Mouse (Mus musculus): ENCODE measurements at regions not wholly inside any gene's neighbourhood (a gene's known extent, or its start where the extent isn't known, plus 50 kb on each side); places are given as distances from the start of the nearest gene placed in this dataset.

- DNase-seq (ENCODE audit: low spot score in 2 of 2): peak in 1 of 2 experiments; percentile 23
These were observed 86.3 kb downstream of the D16Ertd472e start for GRCm38 (mm10) chr16:78490245-78490644.

DNA sequence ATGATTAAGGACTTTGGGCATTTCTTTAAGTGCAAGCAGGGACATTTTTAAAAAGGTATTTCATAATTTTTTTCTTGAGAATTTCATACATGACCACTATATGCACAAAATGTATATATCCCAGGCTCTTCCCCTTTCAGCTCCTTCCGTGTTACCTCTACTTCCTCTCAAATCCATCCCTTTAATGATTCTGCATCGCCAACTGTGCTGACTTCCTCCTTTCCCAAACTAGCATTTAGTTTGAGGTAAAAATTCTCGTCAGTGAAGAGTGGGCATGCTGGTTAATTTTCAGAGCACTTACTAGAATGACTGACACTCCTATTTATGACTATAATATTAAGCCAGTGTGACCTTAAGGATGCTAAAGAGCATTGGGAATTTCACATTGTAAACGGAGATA is 86.9 kb downstream of the D16Ertd472e start:
- DNase-seq (ENCODE audit: low spot score in 2 of 2): no peak

GRCm38 (mm10) chr16:78486531-78486930 is 90.0 kb downstream of the D16Ertd472e start:
- no peak for DNase-seq (ENCODE audit: low spot score in 2 of 2)

DNA sequence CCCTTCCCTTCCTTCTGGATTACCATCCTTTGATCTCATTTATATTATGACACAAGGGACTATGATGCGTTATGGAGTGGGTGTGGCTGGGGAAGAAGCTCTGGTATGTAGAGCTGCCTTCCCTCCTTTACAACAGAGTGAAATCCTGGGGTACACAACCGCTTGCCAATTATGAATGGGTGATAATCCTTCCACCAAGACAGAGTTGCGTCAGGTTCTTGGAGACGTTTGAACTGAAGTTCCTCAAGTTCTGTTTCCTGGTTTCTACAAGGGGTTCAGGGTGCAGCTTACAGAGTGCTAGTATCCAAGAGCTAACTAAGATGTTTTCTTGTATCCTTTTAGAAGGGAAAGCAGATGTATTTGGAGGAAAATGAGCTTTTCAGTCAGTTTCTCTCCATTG is 92.2 kb downstream of the D16Ertd472e start:
- no peak for DNase-seq (ENCODE audit: low spot score in 2 of 2)

DNA sequence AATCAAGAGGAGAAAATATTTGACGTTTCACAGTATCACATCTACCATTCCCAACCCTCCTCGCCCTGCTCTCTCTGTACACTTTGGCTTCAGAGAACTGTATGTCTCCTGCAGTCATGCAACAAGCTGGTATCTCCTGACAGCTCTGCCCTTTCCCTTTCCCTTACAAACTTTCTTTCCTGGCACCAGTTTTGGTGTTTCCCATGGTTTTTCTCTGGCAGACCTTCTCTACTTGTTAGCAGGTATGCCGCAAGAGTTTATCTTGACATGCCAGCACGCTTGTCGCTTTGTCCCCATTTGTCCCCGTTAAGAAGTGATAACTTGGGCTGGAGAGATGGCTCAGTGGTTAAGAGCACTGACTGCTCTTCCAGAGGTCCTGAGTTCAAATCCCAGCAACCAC is 94.9 kb downstream of the D16Ertd472e start:
- DNase-seq (ENCODE audit: low spot score in 2 of 2): no peak

DNA sequence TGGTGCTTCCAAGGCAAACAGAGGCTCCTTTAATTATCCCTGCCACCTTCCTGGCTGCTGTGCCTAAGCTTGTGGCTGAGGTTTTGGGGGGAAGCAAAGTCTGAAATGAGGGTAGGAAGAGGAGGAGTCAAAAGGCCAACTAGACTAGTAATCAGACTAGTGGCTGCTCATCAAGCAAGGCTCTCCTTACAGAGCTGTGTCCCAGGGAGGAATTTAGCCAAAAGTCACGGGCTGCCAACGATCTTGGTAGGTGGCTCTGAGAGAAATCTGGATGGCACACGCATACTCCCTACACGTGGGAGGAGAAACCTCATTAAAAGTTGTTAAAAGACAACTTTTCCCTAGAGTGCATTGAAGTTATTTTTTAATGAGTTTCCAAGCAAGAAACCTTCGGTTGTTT is 95.4 kb downstream of the D16Ertd472e start:
- no peak for DNase-seq (ENCODE audit: low spot score in 2 of 2)

GRCm38 (mm10) chr16:78480261-78480660 is 96.2 kb downstream of the D16Ertd472e start:
- no peak for DNase-seq (ENCODE audit: low spot score in 2 of 2)

- no peak for DNase-seq (ENCODE audit: low spot score in 2 of 2)
These were observed 96.5 kb upstream of the Btg3 start for GRCm38 (mm10) chr16:78473456-78473855.

DNA sequence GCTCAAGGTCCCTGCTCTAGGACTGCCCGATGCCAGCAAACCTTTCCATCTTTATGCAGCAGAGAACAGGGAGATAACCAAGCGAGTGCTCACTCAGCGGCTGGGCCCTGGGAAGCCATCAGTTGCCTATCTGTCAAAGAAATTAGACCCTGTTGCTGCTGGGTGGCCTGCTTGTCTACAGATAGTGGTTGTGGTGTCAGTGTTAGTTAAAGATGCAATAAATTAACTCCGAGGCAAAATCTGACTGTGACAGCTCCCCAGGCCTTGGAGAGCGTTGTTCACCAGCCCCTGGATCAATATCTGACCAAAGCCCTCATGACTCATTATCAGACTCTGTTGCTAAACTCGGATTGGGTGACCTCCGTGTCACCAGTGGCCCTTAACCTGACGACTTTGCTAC is 83.0 kb upstream of the Btg3 start:
- DNase-seq (ENCODE audit: low spot score in 2 of 2): no peak

GRCm38 (mm10) chr16:78457731-78458151 is 80.7 kb upstream of the Btg3 start:
- no peak for DNase-seq (ENCODE audit: low spot score in 2 of 2)

DNA sequence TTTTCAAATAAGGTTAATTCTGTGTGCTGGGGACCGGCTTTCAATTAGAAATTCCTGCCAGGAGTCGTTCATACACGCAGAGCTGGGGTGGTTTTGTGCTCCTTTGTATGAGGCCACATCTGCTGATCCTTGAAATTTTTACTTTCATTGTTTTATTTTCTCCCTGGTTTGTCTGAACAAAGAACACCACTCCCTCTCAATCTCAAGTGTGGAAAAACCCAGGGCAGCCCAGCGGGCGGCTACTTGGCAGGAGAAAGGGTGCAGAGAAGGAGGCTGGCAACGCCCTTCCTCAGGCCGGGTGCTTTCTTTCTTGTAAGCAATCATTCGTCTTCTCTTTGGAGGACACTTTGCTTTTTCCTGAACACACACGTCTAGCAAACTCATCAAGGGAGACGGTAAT is 79.4 kb upstream of the Btg3 start:
- DNase-seq (ENCODE audit: low spot score in 2 of 2): no peak

DNA sequence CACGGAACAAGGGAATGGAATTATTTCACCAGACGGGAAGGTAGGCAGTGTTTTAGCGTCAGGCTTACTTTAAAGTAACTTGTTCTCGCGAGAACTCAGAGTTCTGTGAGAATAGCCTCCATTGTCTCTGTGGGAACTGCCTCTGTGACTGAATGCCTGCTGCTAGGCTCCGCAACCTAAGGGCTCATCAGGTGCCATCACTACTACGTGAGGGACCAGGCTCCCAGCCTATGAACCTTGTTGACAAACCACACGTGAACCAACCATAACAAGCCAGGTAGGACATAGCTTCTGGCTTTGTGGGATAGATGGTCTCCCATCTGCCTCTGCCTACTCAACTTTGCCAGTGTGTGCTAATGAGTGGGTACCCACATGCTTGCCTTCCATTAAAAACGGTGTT is 77.5 kb upstream of the Btg3 start:
- DNase-seq (ENCODE audit: low spot score in 2 of 2): no peak

- no peak for DNase-seq (ENCODE audit: low spot score in 2 of 2)
These were observed 75.3 kb upstream of the Btg3 start for GRCm38 (mm10) chr16:78452303-78452702.

DNA sequence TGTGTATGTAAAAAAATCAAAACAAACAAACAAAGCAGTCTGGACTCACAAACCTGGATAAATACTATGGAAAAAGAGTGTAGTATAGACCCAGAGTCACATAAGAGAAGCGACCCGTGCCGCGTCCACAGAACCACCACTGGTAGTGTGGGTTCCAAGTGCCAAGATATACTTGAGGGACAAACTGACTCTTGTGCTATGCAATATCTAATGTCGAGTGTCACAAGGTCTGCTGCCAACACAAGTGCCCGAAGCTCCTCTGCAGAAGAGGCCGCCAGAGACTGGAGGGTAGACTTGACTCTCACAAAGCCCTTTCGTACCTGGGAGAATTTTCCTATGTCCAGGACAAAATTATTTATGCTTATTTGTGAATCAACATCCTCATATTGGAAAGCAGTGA is 74.8 kb upstream of the Btg3 start:
- no peak for DNase-seq (ENCODE audit: low spot score in 2 of 2)

GRCm38 (mm10) chr16:78451251-78451650 is 74.3 kb upstream of the Btg3 start:
- no peak for DNase-seq (ENCODE audit: low spot score in 2 of 2)

DNA sequence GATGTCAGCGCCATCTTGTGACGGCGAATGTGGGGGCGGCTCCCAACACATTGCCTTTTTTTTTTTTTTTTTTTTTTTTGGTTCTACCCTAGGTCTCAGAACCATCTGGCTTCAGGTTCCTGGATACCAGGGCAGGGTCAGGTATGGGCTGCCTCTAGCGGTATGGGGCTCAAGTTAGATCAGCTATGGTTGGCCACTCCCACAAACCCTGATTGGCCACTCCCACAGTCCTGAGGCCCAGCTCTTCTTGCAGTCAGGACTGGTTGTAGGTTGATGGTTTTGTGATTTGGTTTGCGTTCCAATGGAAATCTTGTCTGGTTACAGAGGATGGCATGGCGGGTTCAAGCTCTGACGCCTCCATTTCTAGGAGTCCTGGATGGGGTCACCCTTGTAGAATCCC is 72.2 kb upstream of the Btg3 start:
- DNase-seq (ENCODE audit: low spot score in 2 of 2): no peak

DNA sequence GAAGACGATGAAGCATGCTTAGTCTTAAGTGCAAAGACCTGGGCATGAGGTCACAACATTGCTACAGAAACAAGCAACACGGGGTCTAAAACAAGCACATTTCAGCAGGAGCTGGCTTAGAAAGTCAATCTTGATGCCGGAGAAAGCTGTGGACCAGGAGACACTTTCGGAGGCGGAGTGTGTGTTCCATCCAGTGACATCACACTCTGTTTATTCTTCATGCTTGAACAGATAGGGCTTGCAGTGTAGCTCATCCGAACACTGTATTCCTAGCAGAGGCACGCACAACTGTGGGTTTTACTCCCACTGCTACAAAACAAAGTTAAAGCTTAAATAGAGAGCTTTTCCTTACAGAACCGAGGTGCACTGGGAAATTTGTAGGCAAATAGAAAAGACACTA is 66.3 kb upstream of the Btg3 start:
- DNase-seq (ENCODE audit: low spot score in 2 of 2): no peak

- DNase-seq (ENCODE audit: low spot score in 2 of 2): no peak
These were observed 65.8 kb upstream of the Btg3 start for GRCm38 (mm10) chr16:78442830-78443229.

- DNase-seq (ENCODE audit: low spot score in 2 of 2): no peak
These were observed 65.0 kb upstream of the Btg3 start for GRCm38 (mm10) chr16:78441961-78442360.

GRCm38 (mm10) chr16:78435707-78436106 is 58.7 kb upstream of the Btg3 start:
- DNase-seq (ENCODE audit: low spot score in 2 of 2): no peak

GRCm38 (mm10) chr16:78427470-78428041 is 50.6 kb upstream of the Btg3 start:
- DNase-seq (ENCODE audit: low spot score in 2 of 2): no peak
